Mouse (Mus musculus): ENCODE measurements around the gene Prss30. TPM values are rescaled to one million over a fixed set of nuclear protein-coding genes. Genes with fewer than 3 reads are reported as not detected.

Prss30 gene
- polyA plus RNA-seq, 1 experiment from 2014 or later: 12.1 TPM

DNA sequence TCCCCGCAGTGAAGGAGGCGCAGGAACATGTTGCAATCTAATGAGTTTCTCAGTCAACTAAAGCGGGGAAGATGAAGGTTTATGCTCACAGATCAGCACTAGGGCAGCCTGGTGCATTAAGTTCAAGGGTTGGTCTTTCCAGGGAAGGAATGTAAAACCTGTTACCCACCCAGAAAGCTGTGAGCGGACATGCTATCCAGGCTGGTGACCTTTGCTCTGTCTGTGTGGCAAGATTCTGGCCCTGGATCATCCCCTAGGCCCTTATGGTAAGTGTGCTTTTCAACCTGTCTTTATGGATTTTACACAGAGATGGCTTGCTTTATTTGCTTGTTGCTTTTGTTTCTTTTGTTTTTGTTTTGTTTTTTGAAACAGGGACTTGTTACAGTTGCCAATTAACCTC lies 3.7 kb downstream of the Prss30 start:
- peak; percentile 74 for ATAC-seq
- Histone ChIP-seq H3K27ac (ENCODE audit: low read depth, low read length) (peak overlapping the region; percentile 54; the same call in 1 of the 2 replicates), H3K4me3 (ENCODE audit: low read depth, low read length) (no peak overlapping the region), H3K36me3 (ENCODE audit: control insufficient read depth, insufficient read depth) (no peaks in the 10 kb centered on the region), H3K4me2 (replicated peaks; ENCODE audit: low read depth) (no peak overlapping the region), H3K9me3 (ENCODE audit: control insufficient read depth) (no peaks in the 10 kb centered on the region), H3K27me3 (replicated peaks; ENCODE audit: control insufficient read depth, insufficient read depth, low read length) (no peaks in the 10 kb centered on the region), H3K9ac (ENCODE audit: low read depth, low read length) (no peak overlapping the region), H3K4me1 (replicated peaks; ENCODE audit: control insufficient read depth, insufficient read depth, low read length) (peaks cover 10% of the 10 kb centered on the region; the same call in 1 of the 2 replicates)
- no peak for TF ChIP-seq CTCF (IDR thresholded peaks at IDR 0.05; ENCODE audit: low read depth)
- WGBS: 43% methylated on average over 4 of the region's 4 CpGs

DNA sequence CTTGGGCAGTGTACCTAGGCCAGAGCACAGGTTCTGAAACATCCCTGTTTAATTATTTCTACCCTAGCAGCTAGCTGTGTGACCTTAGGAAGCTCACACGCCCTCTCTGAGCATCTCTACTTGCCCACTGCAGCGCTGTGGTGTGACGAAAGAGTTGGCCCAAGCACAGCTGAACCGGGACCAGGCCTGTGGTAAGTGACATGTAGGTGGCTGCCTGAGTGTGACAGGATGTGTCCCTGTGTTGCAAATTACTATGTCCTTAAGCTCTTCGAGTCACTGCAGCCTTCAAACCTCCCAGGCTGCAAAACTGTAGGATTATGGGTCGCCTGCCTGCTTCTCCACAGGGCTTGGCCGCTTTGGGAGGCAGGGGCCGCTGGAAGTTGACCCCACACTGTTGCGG lies 9.1 kb downstream of the Prss30 start:
- no peak overlapping the region for H3K9ac ChIP-seq (ENCODE audit: low read depth, low read length)
- TF ChIP-seq CTCF (IDR thresholded peaks at IDR 0.05; ENCODE audit: low read depth): no peak
- no peaks in the 10 kb centered on the region for H3K36me3 ChIP-seq (ENCODE audit: control insufficient read depth, insufficient read depth)
- H3K4me3 ChIP-seq (ENCODE audit: low read depth, low read length): no peak overlapping the region
- H3K9me3 ChIP-seq (ENCODE audit: control insufficient read depth): no peaks in the 10 kb centered on the region
- 85% methylated on average over 9 of the region's 9 CpGs for WGBS
- H3K4me1 ChIP-seq (replicated peaks; ENCODE audit: control insufficient read depth, insufficient read depth, low read length): peaks cover 14% of the 10 kb centered on the region; the same call in 1 of the 2 replicates
- no peak overlapping the region for H3K4me2 ChIP-seq (replicated peaks; ENCODE audit: low read depth)
- no peak overlapping the region for H3K27ac ChIP-seq (ENCODE audit: low read depth, low read length)
- ATAC-seq: no peak
- H3K27me3 ChIP-seq (replicated peaks; ENCODE audit: control insufficient read depth, insufficient read depth, low read length): no peaks in the 10 kb centered on the region

DNA sequence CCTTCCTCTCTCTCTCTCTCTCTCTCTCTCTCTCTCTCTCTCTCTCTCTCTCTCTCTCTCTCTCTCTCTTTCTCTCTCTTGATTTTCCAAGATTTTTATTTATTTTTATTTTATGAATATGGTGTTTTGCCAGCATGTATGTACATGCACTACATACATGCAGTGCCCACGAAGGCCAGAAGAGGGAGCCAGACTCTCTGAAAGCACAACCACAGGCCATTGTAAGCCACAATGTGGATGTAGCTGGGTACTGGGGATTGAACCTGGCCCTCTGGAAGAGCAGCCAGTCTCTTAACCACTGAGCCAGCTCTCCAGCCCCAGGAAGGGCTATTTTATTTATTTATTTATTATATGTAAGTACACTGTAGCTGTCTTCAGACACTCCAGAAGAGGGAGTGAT lies 11.1 kb downstream of the Prss30 start:
- no peak overlapping the region for H3K4me2 ChIP-seq (replicated peaks; ENCODE audit: low read depth)
- H3K9ac ChIP-seq (ENCODE audit: low read depth, low read length): no peak overlapping the region
- no peak overlapping the region for H3K4me3 ChIP-seq (ENCODE audit: low read depth, low read length)
- H3K27me3 ChIP-seq (replicated peaks; ENCODE audit: control insufficient read depth, insufficient read depth, low read length): no peaks in the 10 kb centered on the region
- TF ChIP-seq CTCF (IDR thresholded peaks at IDR 0.05; ENCODE audit: low read depth): peak; percentile 85
- no peak for ATAC-seq
- no peaks in the 10 kb centered on the region for H3K9me3 ChIP-seq (ENCODE audit: control insufficient read depth)
- WGBS: 0% methylated on average over 1 of the region's 1 CpGs
- peak overlapping the region; percentile 92; the same call in 1 of the 2 replicates for H3K27ac ChIP-seq (ENCODE audit: low read depth, low read length)
- H3K36me3 ChIP-seq (ENCODE audit: control insufficient read depth, insufficient read depth): no peaks in the 10 kb centered on the region
- peaks cover 11% of the 10 kb centered on the region; the same call in 1 of the 2 replicates for H3K4me1 ChIP-seq (replicated peaks; ENCODE audit: control insufficient read depth, insufficient read depth, low read length)

DNA sequence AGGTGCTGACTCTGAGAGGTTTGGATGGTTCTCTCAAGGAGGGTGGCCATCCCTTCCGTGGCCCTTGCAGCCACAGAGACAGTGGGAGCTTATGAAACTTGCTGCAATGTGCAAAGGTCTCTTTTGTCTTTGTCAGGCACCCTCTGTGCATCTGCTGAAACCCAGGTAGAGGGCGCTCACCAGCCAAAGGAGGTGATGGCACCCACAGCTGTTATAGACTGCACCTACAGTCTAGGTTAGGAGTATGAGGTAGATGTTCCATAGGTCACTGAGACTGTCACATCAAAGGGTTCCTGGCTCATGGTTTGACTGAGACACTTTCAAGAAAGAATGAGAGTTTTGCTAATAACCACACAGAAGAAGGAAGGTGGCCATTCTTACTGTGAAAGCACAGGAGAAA lies 11.6 kb downstream of the Prss30 start:
- H3K36me3 ChIP-seq (ENCODE audit: control insufficient read depth, insufficient read depth): no peaks in the 10 kb centered on the region
- no peak overlapping the region for H3K9ac ChIP-seq (ENCODE audit: low read depth, low read length)
- 35% methylated on average over 2 of the region's 2 CpGs for WGBS
- no peaks in the 10 kb centered on the region for H3K9me3 ChIP-seq (ENCODE audit: control insufficient read depth)
- ATAC-seq: peak; percentile 67
- H3K4me1 ChIP-seq (replicated peaks; ENCODE audit: control insufficient read depth, insufficient read depth, low read length): peaks cover 11% of the 10 kb centered on the region; the same call in 1 of the 2 replicates
- no peak overlapping the region for H3K4me3 ChIP-seq (ENCODE audit: low read depth, low read length)
- no peaks in the 10 kb centered on the region for H3K27me3 ChIP-seq (replicated peaks; ENCODE audit: control insufficient read depth, insufficient read depth, low read length)
- peak; percentile 74 for TF ChIP-seq CTCF (IDR thresholded peaks at IDR 0.05; ENCODE audit: low read depth)
- peak overlapping the region; percentile 92 for H3K27ac ChIP-seq (ENCODE audit: low read depth, low read length)
- no peak overlapping the region for H3K4me2 ChIP-seq (replicated peaks; ENCODE audit: low read depth)

DNA sequence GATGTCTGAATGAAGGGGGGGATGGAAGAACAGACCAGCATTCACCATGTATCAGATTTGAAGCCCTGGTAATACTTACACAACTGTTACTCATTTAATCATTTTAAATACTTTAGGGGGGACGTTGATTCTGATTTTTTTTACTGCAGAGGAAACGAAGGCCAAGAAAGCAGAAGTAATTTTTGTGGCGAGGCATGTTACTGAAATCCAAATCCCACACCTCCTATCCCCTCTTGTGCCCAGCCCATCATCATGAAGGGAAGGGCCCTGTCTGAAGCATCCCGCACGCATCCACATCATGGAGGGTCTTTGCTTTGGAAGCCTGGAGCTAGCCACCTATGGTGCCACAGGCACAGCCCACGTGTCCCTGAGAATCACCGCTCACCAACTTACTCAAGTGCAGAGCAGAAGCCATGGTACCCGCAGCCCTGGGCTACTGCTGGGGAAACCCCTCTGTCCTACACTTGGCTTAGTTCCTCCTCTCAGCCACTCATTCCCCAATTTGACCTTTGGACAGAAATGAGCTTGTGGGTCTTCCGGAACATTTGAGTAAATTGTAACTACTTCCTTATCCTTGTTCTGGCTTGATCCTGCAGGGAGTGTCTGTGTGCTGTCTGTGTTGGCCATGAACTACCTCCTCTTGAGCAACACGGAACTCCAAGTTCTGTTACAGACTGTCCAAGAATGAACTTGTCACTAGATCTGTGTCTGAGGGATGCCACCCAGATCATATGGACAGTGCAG lies 13.5 kb downstream of the Prss30 start:
- Histone ChIP-seq H3K4me3 (ENCODE audit: low read depth, low read length) (no peak overlapping the region), H3K9me3 (ENCODE audit: control insufficient read depth) (no peaks in the 10 kb centered on the region), H3K4me2 (replicated peaks; ENCODE audit: low read depth) (no peak overlapping the region; the same call in 1 of the 2 replicates), H3K27ac (ENCODE audit: low read depth, low read length) (peak overlapping the region; percentile 92), H3K4me1 (replicated peaks; ENCODE audit: control insufficient read depth, insufficient read depth, low read length) (peaks cover 16% of the 10 kb centered on the region), H3K27me3 (replicated peaks; ENCODE audit: control insufficient read depth, insufficient read depth, low read length) (no peaks in the 10 kb centered on the region), H3K9ac (ENCODE audit: low read depth, low read length) (no peak overlapping the region), H3K36me3 (ENCODE audit: control insufficient read depth, insufficient read depth) (no peaks in the 10 kb centered on the region)
- 58% methylated on average over 10 of the region's 10 CpGs for WGBS
- ATAC-seq: peak; percentile 93
- 0 out of 2 replicates have a peak, but pooled peaks have one; percentile 7 for TF ChIP-seq CTCF (IDR thresholded peaks at IDR 0.05; ENCODE audit: low read depth)

DNA sequence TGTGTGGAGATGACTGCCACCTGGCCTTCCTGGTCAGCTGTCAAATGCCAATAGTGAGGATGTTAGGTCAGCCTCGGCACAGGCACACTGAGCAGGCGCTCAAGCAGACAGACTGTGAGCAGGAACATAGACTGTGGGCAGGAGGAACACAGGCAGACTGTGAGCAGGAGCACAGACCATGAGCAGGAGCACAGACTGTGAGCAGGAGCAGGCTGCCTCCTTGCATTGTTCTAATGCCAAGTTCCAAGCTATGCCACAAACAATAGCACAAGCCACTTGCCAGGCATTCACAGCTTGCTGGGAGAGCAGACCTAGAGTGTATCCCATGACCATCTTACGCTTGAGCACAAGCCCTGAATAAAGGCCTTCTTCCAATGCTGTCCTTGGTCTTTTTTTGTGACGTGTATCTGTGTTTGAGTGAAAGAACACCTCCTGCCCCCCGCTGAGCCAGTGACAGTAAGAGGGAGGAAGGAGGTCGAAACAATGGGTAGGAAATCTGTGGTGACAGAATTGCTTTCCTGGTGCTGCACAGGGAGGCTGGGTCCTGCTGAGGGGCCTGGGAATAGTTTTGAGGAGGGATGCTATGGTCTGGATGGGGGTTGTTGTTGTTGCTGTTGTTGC lies 14.5 kb downstream of the Prss30 start:
- Histone ChIP-seq H3K36me3 (ENCODE audit: control insufficient read depth, insufficient read depth) (no peaks in the 10 kb centered on the region), H3K9me3 (ENCODE audit: control insufficient read depth) (no peaks in the 10 kb centered on the region), H3K4me1 (replicated peaks; ENCODE audit: control insufficient read depth, insufficient read depth, low read length) (peaks cover 16% of the 10 kb centered on the region), H3K27me3 (replicated peaks; ENCODE audit: control insufficient read depth, insufficient read depth, low read length) (no peaks in the 10 kb centered on the region), H3K4me3 (ENCODE audit: low read depth, low read length) (no peak overlapping the region), H3K9ac (ENCODE audit: low read depth, low read length) (no peak overlapping the region), H3K4me2 (replicated peaks; ENCODE audit: low read depth) (no peak overlapping the region), H3K27ac (ENCODE audit: low read depth, low read length) (peak overlapping the region; percentile 7; the same call in 1 of the 2 replicates)
- 68% methylated on average over 6 of the region's 6 CpGs for whole genome bisulfite sequencing
- ATAC-seq: no peak
- no peak for TF ChIP-seq CTCF (IDR thresholded peaks at IDR 0.05; ENCODE audit: low read depth)

Data from intestine, postnatal 0 days (tissue).